Mouse (Mus musculus): ENCODE results near the gene 1700088E04Rik.

- TF ChIP-seq CTCF (IDR thresholded peaks at IDR 0.05): no peak
- no peak for TF ChIP-seq POLR2A (IDR thresholded peaks at IDR 0.05; ENCODE audit: insufficient read depth, low read depth, low read length)
- TF ChIP-seq EP300 (IDR thresholded peaks at IDR 0.05; ENCODE audit: insufficient read depth, low read depth, low read length): no peak
These were observed 10.8 kb upstream of the 1700088E04Rik start for GRCm38 (mm10) chr15:79151881-79152280.
